Mouse (Mus musculus) liver, adult 2 months (tissue): ENCODE results near the gene Txnrd3. TPM values are rescaled to one million over a fixed set of nuclear protein-coding genes. Genes with fewer than 3 reads are reported as not detected.

Experiments used
- DNase-seq: peaks from one replicate; pipeline ENCODE4 v3.0.0-alpha.2; 2011; ENCODE audit warnings: low read depth, low spot score; ENCODE audit errors: extremely low read depth
- H3K27ac ChIP-seq: fragments of 200-500 bp; replicated peaks from 2 replicates; pipeline ENCODE4 v1.5.1; 2012; ENCODE audit warnings: low read depth, mild to moderate bottlenecking, control low read depth, inconsistent platforms, low read length; ENCODE audit not compliant: insufficient read depth
- H3K27me3 ChIP-seq: fragments of 200-500 bp; 2 replicates; pipeline ENCODE4 v1.6.1; 2012; ENCODE audit warnings: mild to moderate bottlenecking, moderate library complexity, low read length, inconsistent platforms; ENCODE audit not compliant: control insufficient read depth, insufficient read depth
- H3K36me3 ChIP-seq: fragments of 200-500 bp; 2 replicates; pipeline ENCODE4 v1.6.1; 2012; ENCODE audit warnings: low read length, inconsistent platforms; ENCODE audit not compliant: control insufficient read depth, insufficient read depth
- H3K4me1 ChIP-seq: fragments of 200-500 bp; 2 replicates; pipeline ENCODE4 v1.6.1; 2011; ENCODE audit warnings: low read length; ENCODE audit not compliant: control insufficient read depth, insufficient read depth
- H3K4me3 ChIP-seq: fragments of 200-500 bp; 2 replicates; pipeline ENCODE4 v1.5.1; 2011; ENCODE audit warnings: low read depth, mild to moderate bottlenecking, control low read depth, low read length, moderate library complexity; ENCODE audit not compliant: insufficient read depth
- H3K79me2 ChIP-seq: fragments of 200-500 bp; 2 replicates; pipeline ENCODE4 v1.6.1; 2012; ENCODE audit warnings: inconsistent platforms, mild to moderate bottlenecking, low read length, moderate library complexity; ENCODE audit not compliant: control insufficient read depth, insufficient read depth
- H3K9ac ChIP-seq: fragments of 200-500 bp; 2 replicates; pipeline ENCODE4 v1.6.1; 2012; ENCODE audit warnings: low read depth, mild to moderate bottlenecking, control low read depth, inconsistent platforms, low read length
- CTCF ChIP-seq: fragments of 200-500 bp; IDR thresholded peaks from 2 replicates; pipeline ENCODE4 v1.5.1; 2011; ENCODE audit warnings: low read depth, low read length, control low read depth
- POLR2A ChIP-seq: fragments of 200-500 bp; IDR thresholded peaks from 2 replicates; pipeline ENCODE4 v1.6.1; 2011; ENCODE audit warnings: low read length, control low read depth; ENCODE audit not compliant: insufficient read depth; ENCODE audit errors: extremely low read depth
- WGBS: fragments of 180-500 bp; shearing (Covaris S2); methylation state at CpG from one replicate; pipeline ENCODE4 v1.1.7; 2018; 5-methylcytosine and 5-hydroxymethylcytosine counted together
- polyA plus RNA-seq: library from polyadenylated mRNA; depleted of rRNA; stranded (reverse); fragments of >200 nt; gene quantifications from 2 replicates; pipeline ENCODE4 v1.2.3, GENCODE M21; 2012
- total RNA-seq: library from RNA; depleted of rRNA; stranded (reverse); fragments of >200 nt; gene quantifications from 2 replicates; pipeline ENCODE4 v1.2.3, GENCODE M21; 2014

The Txnrd3 gene
- total and polyA plus RNA-seq, 2 experiments: 4.8 to 5.6 TPM

GRCm38 (mm10) chr6:89644271-89645075, 685 bp downstream of the Txnrd3 start:
- 2% methylated on average over 41 of the region's 41 CpGs for WGBS

GRCm38 (mm10) chr6:89649897-89650296, 6.1 kb downstream of the Txnrd3 start:
- H3K36me3 ChIP-seq: no peaks in the 10 kb centered on the region
- DNase-seq: peak; percentile 46
- H3K4me3 ChIP-seq: no peak overlapping the region
- 47% methylated on average over 8 of the region's 8 CpGs for WGBS
- H3K9ac ChIP-seq: no peak overlapping the region
- H3K79me2 ChIP-seq: no peaks in the 10 kb centered on the region
- no peaks in the 10 kb centered on the region for H3K27me3 ChIP-seq
- H3K4me1 ChIP-seq: no peaks in the 10 kb centered on the region
- TF ChIP-seq CTCF (no peak), POLR2A (no peak)
- no peak overlapping the region for H3K27ac ChIP-seq

More at GRCm38 (mm10) chr6:89644271-89645075, 685 bp downstream of the Txnrd3 start:
- Histone ChIP-seq H3K4me1 (no peaks in the 10 kb centered on the region), H3K4me3 (peak overlapping the region; percentile 59), H3K27me3 (no peaks in the 10 kb centered on the region), H3K36me3 (no peaks in the 10 kb centered on the region), H3K9ac (peak overlapping the region; percentile 72), H3K27ac (peak overlapping the region; percentile 74), H3K79me2 (no peaks in the 10 kb centered on the region)
- DNase-seq: peak; percentile 91
- TF ChIP-seq CTCF: no peak
- TF ChIP-seq POLR2A: 0 out of 2 replicates have a peak, but pooled peaks have one; percentile 12

- Histone ChIP-seq H3K4me3 (no peak overlapping the region), H3K79me2 (no peaks in the 10 kb centered on the region), H3K27me3 (no peaks in the 10 kb centered on the region), H3K9ac (no peak overlapping the region), H3K27ac (no peak overlapping the region), H3K36me3 (no peaks in the 10 kb centered on the region), H3K4me1 (no peaks in the 10 kb centered on the region)
- no peak for TF ChIP-seq POLR2A
- no peak for TF ChIP-seq CTCF
- no peak for DNase-seq
These were observed 8.0 kb downstream of the Txnrd3 start for GRCm38 (mm10) chr6:89651770-89652169.

GRCm38 (mm10) chr6:89655011-89655410, 11.2 kb downstream of the Txnrd3 start:
- no peak for DNase-seq
- no peaks in the 10 kb centered on the region for H3K36me3 ChIP-seq
- 95% methylated on average over 3 of the region's 3 CpGs for WGBS
- no peak overlapping the region for H3K27ac ChIP-seq
- no peaks in the 10 kb centered on the region for H3K79me2 ChIP-seq
- no peak overlapping the region for H3K9ac ChIP-seq
- H3K27me3 ChIP-seq: no peaks in the 10 kb centered on the region
- H3K4me3 ChIP-seq: no peak overlapping the region
- H3K4me1 ChIP-seq: no peaks in the 10 kb centered on the region
- no peak for TF ChIP-seq CTCF
- TF ChIP-seq POLR2A: no peak

GRCm38 (mm10) chr6:89658342-89658741, 14.6 kb downstream of the Txnrd3 start:
- 78% methylated on average over 3 of the region's 3 CpGs for WGBS

GRCm38 (mm10) chr6:89658931-89659330, 15.1 kb downstream of the Txnrd3 start:
- no peak for TF ChIP-seq CTCF
- Histone ChIP-seq H3K79me2 (no peaks in the 10 kb centered on the region), H3K27me3 (no peaks in the 10 kb centered on the region), H3K9ac (no peak overlapping the region), H3K36me3 (peaks cover 4% of the 10 kb centered on the region; the same call in 1 of the 2 replicates), H3K4me3 (no peak overlapping the region), H3K27ac (no peak overlapping the region), H3K4me1 (no peaks in the 10 kb centered on the region)
- no peak for DNase-seq
- WGBS: 85% methylated on average over 6 of the region's 6 CpGs

More at GRCm38 (mm10) chr6:89658342-89658741, 14.6 kb downstream of the Txnrd3 start:
- Histone ChIP-seq H3K9ac (no peak overlapping the region), H3K27me3 (no peaks in the 10 kb centered on the region), H3K4me3 (no peak overlapping the region), H3K4me1 (no peaks in the 10 kb centered on the region), H3K36me3 (peaks cover 2% of the 10 kb centered on the region; the same call in 1 of the 2 replicates), H3K79me2 (no peaks in the 10 kb centered on the region), H3K27ac (no peak overlapping the region)
- no peak for DNase-seq
- TF ChIP-seq CTCF (no peak), POLR2A (no peak)
